Mouse (Mus musculus): ENCODE measurements around the gene BC052040. TPM values are rescaled to one million over a fixed set of nuclear protein-coding genes. Genes with fewer than 3 reads are reported as not detected.

The BC052040 gene
- polyA plus RNA-seq, 1 experiment = 1.6 TPM

GRCm38 (mm10) chr2:115628471-115628870 is 47.0 kb downstream of the BC052040 start:
- Histone ChIP-seq H3K27me3 (replicated peaks) (no peaks in the 10 kb centered on the region), H3K9me3 (peaks cover 6% of the 10 kb centered on the region), H3K4me1 (no peaks in the 10 kb centered on the region), H3K4me3 (replicated peaks) (no peak overlapping the region), H3K36me3 (replicated peaks; ENCODE audit: low read length) (peaks cover 8% of the 10 kb centered on the region)
- TF ChIP-seq FLI1 (IDR thresholded peaks at IDR 0.05; ENCODE audit: low read length) (no peak), GATA1 (IDR thresholded peaks at IDR 0.05; ENCODE audit: borderline replicate concordance, low read length) (no peak)

DNA sequence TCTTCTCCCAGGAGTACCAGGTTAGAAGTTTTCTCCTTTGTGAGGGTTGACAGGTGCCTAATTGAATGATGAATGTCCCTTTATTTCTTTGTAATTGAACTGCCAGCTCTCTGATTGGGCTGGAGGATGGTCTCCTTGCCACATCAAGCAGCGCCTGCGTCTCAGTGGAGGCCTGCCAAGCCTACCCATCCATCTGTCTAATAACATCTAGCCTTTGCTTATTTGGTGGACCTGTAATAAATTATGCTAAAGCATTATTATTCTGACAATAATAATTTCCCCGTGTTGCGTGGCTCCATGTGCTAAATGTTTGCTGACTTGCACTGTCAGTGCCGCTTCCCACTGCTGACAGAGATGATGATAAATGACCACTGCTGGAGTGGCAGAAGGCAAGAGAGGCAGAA is 49.5 kb downstream of the BC052040 start:
- Histone ChIP-seq H3K9me3 (no peaks in the 10 kb centered on the region), H3K4me3 (replicated peaks) (no peak overlapping the region), H3K4me1 (no peaks in the 10 kb centered on the region), H3K36me3 (replicated peaks; ENCODE audit: low read length) (peaks cover 19% of the 10 kb centered on the region), H3K27me3 (replicated peaks) (no peaks in the 10 kb centered on the region)
- TF ChIP-seq GATA1 (IDR thresholded peaks at IDR 0.05; ENCODE audit: borderline replicate concordance, low read length) = no peak

GRCm38 (mm10) chr2:115631826-115632225 is 50.3 kb downstream of the BC052040 start:
- Histone ChIP-seq H3K9me3 (no peaks in the 10 kb centered on the region), H3K4me3 (replicated peaks) (no peak overlapping the region), H3K4me1 (no peaks in the 10 kb centered on the region), H3K27me3 (replicated peaks) (no peaks in the 10 kb centered on the region), H3K36me3 (replicated peaks; ENCODE audit: low read length) (peaks cover 19% of the 10 kb centered on the region)
- TF ChIP-seq GATA1 (IDR thresholded peaks at IDR 0.05; ENCODE audit: borderline replicate concordance, low read length) (no peak), FLI1 (IDR thresholded peaks at IDR 0.05; ENCODE audit: low read length) (no peak)

- TF ChIP-seq FLI1 (IDR thresholded peaks at IDR 0.05; ENCODE audit: low read length) = no peak
- no peak for TF ChIP-seq GATA1 (IDR thresholded peaks at IDR 0.05; ENCODE audit: borderline replicate concordance, low read length)
- Histone ChIP-seq H3K4me3 (replicated peaks) (no peak overlapping the region), H3K27me3 (replicated peaks) (no peaks in the 10 kb centered on the region), H3K4me1 (no peaks in the 10 kb centered on the region), H3K36me3 (replicated peaks; ENCODE audit: low read length) (peaks cover 4% of the 10 kb centered on the region), H3K9me3 (peaks cover 11% of the 10 kb centered on the region)
Measured at GRCm38 (mm10) chr2:115650203-115650602, 68.7 kb downstream of the BC052040 start.

DNA sequence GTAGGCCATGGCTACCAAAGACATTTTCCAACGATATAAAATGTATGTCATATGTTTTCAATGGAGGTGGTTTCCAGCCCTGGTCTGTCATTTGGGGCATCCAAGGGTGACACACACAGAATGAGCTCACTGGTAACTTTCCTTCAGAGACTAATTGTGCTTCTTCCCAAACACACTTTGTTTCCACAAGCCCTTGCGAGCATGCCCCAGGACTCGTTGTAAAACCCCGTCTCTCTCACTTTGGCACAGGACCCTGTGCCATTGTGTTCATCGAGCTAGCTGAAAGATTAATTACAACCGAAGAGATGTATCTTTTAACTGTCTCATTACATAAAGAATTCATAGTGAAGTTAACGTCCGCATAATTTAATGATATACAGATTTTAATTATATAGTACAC is 78.2 kb downstream of the BC052040 start:
- peaks cover 7% of the 10 kb centered on the region for H3K36me3 ChIP-seq (replicated peaks; ENCODE audit: low read length)
- no peak overlapping the region for H3K4me3 ChIP-seq (replicated peaks)
- H3K9me3 ChIP-seq = peaks cover 13% of the 10 kb centered on the region
- no peak for TF ChIP-seq FLI1 (IDR thresholded peaks at IDR 0.05; ENCODE audit: low read length)
- no peak for TF ChIP-seq GATA1 (IDR thresholded peaks at IDR 0.05; ENCODE audit: borderline replicate concordance, low read length)
- H3K4me1 ChIP-seq = no peaks in the 10 kb centered on the region
- no peaks in the 10 kb centered on the region for H3K27me3 ChIP-seq (replicated peaks)

DNA sequence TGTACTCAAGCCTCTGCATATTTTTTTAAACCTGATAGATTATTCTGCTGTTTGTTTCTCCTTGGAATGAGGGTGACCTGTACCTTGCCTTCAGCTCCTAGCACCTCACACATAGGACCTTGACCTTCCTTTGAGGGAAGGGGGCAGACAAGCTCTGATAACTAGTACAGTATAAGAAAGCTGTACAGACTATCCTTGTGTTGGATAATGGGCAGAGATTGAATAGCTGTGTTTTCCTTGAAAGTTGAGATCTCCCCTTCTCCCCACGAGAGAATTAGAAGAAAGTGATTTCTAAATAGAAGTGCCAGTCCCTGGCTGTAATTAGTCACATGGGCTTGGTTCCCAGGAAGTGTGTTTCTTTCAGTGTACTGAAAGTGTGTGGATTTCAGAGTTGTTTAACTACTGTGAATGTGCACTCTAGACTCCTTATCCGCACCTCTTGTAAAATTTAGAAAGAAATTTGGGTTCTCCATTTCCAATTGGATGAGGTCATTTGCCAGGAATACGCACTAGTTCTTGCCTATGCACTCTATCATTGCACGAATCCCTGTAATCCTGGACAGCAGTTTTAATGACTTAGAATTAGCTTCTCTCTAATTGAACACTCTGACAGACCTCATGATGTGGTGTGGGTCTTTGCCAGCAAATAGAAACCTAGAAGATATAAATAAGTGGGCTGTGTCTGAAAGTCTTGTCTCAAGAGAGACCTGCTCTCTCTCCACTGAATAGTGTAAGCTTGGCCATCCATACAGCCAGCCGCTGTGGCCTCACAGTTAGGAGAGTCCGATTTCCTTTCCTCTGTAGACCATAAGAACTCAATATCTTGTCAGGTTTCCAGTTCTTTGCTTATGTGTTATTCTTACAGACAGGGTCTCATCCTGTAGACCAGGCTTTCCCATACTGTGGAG is 79.0 kb downstream of the BC052040 start:
- TF ChIP-seq GATA1 (IDR thresholded peaks at IDR 0.05; ENCODE audit: borderline replicate concordance, low read length) = no peak
- TF ChIP-seq FLI1 (IDR thresholded peaks at IDR 0.05; ENCODE audit: low read length) = no peak
- Histone ChIP-seq H3K4me1 (no peaks in the 10 kb centered on the region), H3K27me3 (replicated peaks) (no peaks in the 10 kb centered on the region), H3K4me3 (replicated peaks) (no peak overlapping the region), H3K36me3 (replicated peaks; ENCODE audit: low read length) (peaks cover 7% of the 10 kb centered on the region), H3K9me3 (0 out of 2 replicates have a peak, but pooled peaks cover 13% of the 10 kb centered on the region)

DNA sequence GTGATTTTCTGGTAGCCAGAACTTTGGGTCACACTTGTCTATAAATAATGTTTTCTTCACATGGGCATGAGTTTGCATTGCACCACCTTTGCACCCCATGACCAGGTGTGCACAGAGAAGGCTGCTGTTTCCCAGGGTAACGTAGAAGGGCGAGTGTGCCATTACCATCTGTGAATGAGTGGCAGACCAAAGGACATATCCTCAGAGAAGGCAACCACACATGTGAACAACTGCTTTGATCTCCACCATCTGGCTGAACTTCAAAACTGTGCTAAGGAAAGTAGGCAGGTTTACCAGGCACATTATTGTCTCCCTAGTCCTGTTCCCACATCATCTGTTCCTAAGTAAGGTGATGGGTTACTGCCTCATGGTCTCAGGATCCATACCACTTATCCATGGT is 86.0 kb downstream of the BC052040 start:
- Histone ChIP-seq H3K36me3 (replicated peaks; ENCODE audit: low read length) (peaks cover 15% of the 10 kb centered on the region), H3K4me3 (replicated peaks) (no peak overlapping the region), H3K27me3 (replicated peaks) (no peaks in the 10 kb centered on the region), H3K9me3 (no peaks in the 10 kb centered on the region), H3K4me1 (no peaks in the 10 kb centered on the region)
- TF ChIP-seq GATA1 (IDR thresholded peaks at IDR 0.05; ENCODE audit: borderline replicate concordance, low read length) (no peak), FLI1 (IDR thresholded peaks at IDR 0.05; ENCODE audit: low read length) (no peak)

DNA sequence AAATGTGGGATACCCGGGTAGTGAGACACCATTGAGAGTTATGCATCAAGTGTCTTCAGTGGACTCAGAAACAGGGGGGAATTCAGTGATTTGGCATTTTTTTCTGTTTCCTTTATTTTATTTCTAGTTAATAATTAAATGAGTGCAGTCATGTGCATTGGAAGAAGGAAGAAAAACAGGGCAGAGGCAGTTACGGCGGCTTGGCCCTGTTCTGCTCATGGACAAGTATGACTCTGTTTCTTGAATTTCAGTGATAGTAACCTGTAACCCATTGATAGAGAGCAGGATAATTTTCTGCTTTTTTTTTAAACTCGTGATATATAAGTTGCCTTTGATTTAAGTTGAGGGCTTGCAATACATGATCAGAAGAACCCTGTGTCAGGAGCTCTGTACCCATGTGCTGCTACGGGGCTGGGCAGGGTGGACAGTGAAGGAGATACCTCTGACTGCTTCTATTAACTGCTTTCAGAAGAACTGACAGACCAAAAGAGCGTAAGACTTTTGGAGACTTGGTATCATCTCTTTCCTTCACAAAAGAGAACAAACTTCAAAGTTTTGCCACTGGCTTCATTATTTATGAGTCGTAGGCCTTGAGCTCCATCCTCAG is 91.6 kb downstream of the BC052040 start:
- Histone ChIP-seq H3K4me3 (replicated peaks) (no peak overlapping the region), H3K27me3 (replicated peaks) (no peaks in the 10 kb centered on the region), H3K9me3 (no peaks in the 10 kb centered on the region), H3K4me1 (no peaks in the 10 kb centered on the region), H3K36me3 (replicated peaks; ENCODE audit: low read length) (peaks cover 7% of the 10 kb centered on the region)
- no peak for TF ChIP-seq GATA1 (IDR thresholded peaks at IDR 0.05; ENCODE audit: borderline replicate concordance, low read length)
- no peak for TF ChIP-seq FLI1 (IDR thresholded peaks at IDR 0.05; ENCODE audit: low read length)

DNA sequence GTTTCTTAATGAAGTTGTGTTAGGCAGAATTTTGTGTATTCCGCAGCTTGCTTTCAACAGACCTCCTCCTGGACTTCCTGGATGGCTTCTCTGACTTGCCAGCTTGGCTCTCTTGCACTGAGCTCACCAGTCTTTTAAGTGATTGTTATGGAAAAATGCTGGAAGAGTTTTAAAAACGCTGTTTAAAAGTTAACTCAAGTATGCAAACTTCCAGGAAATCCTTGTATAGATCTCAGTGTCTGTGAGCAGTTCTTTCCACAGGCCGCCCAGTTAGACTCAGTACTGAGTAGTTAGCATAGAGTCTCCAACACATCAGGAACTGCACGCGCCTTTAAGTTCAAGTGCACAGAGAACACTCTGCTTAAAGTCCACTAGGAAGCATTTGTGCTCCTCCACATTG is 97.3 kb downstream of the BC052040 start:
- Histone ChIP-seq H3K4me1 (no peaks in the 10 kb centered on the region), H3K36me3 (replicated peaks; ENCODE audit: low read length) (peaks cover under 1% of the 10 kb centered on the region), H3K27me3 (replicated peaks) (no peaks in the 10 kb centered on the region), H3K4me3 (replicated peaks) (no peak overlapping the region), H3K9me3 (no peaks in the 10 kb centered on the region)
- TF ChIP-seq FLI1 (IDR thresholded peaks at IDR 0.05; ENCODE audit: low read length) = no peak
- TF ChIP-seq GATA1 (IDR thresholded peaks at IDR 0.05; ENCODE audit: borderline replicate concordance, low read length) = no peak

GRCm38 (mm10) chr2:115685250-115685649 is 103.7 kb downstream of the BC052040 start:
- H3K36me3 ChIP-seq (replicated peaks; ENCODE audit: low read length) = peaks cover 9% of the 10 kb centered on the region
- H3K4me3 ChIP-seq (replicated peaks) = no peak overlapping the region
- no peaks in the 10 kb centered on the region for H3K27me3 ChIP-seq (replicated peaks)
- peaks cover 5% of the 10 kb centered on the region for H3K4me1 ChIP-seq
- TF ChIP-seq GATA1 (IDR thresholded peaks at IDR 0.05; ENCODE audit: borderline replicate concordance, low read length) (no peak), FLI1 (IDR thresholded peaks at IDR 0.05; ENCODE audit: low read length) (no peak)
- no peaks in the 10 kb centered on the region for H3K9me3 ChIP-seq

Measured in megakaryocyte, embryonic 14.5 days (primary cell).